Mouse (Mus musculus) stomach, postnatal 0 days (tissue): Measurements from ENCODE around the gene Insc. TPM values are rescaled to one million over a fixed set of nuclear protein-coding genes. Genes with fewer than 3 reads are reported as not detected.
A peak's percentile ranks its signal among the peaks of the same experiment; 100 is the strongest.

ENCODE experiments used
- ATAC-seq: fragments of 200-750 bp; cut with Nextera tagmentation; 2 replicates; pipeline ENCODE4 v1.8.0; 2017; ENCODE audit not compliant: low FRiP score, low TSS enrichment
- DNase-seq: peaks from one replicate; pipeline ENCODE4 v3.0.0-alpha.2; 2016; ENCODE audit warnings: low spot score
- H3K27ac ChIP-seq: fragments of 300-500 bp; sonication (generic); replicated peaks from 2 replicates; pipeline ENCODE4 v1.5.1; 2014; ENCODE audit warnings: mild to moderate bottlenecking, control low read depth
- H3K27me3 ChIP-seq: fragments of 300-500 bp; sonication (generic); 2 replicates; pipeline ENCODE4 v1.6.1; 2014; ENCODE audit warnings: low read length; ENCODE audit not compliant: control insufficient read depth, insufficient read depth
- H3K36me3 ChIP-seq: fragments of 300-500 bp; sonication (generic); 2 replicates; pipeline ENCODE4 v1.6.1; 2014; ENCODE audit warnings: low read length, mixed read lengths; ENCODE audit not compliant: control insufficient read depth, insufficient read depth
- H3K4me1 ChIP-seq: fragments of 300-500 bp; sonication (generic); replicated peaks from 2 replicates; pipeline ENCODE4 v1.6.1; 2014; ENCODE audit warnings: antibody characterized with exemption; ENCODE audit not compliant: control insufficient read depth, insufficient read depth
- H3K4me2 ChIP-seq: fragments of 300-500 bp; sonication (generic); replicated peaks from 2 replicates; pipeline ENCODE4 v1.6.1; 2014; ENCODE audit warnings: low read depth, mild to moderate bottlenecking, control low read depth, moderate library complexity
- H3K4me3 ChIP-seq: fragments of 300-500 bp; sonication (generic); 2 replicates; pipeline ENCODE4 v1.5.1; 2014; ENCODE audit warnings: low read depth, low read length, control low read depth
- H3K9ac ChIP-seq: fragments of 300-500 bp; sonication (generic); 2 replicates; pipeline ENCODE4 v1.6.1; 2014; ENCODE audit warnings: mild to moderate bottlenecking, low read length, control low read depth, mixed read lengths
- H3K9me3 ChIP-seq: fragments of 300-500 bp; sonication (generic); 2 replicates; pipeline ENCODE4 v1.6.1; 2016; ENCODE audit warnings: low read length; ENCODE audit not compliant: control insufficient read depth
- CTCF ChIP-seq: IDR thresholded peaks from 2 replicates; pipeline ENCODE4 v1.5.1; 2016; ENCODE audit warnings: antibody characterized with exemption, low read depth, mild to moderate bottlenecking, moderate library complexity
- EP300 ChIP-seq: optimal IDR thresholded peaks from 2 replicates; pipeline ENCODE3; 2016; ENCODE audit warnings: antibody characterized with exemption
- WGBS: fragments of 180-500 bp; shearing (Covaris S2); extraction: QIAGEN DNeasy Blood & Tissue Kit; methylation state at CpG from one replicate; pipeline ENCODE4 v1.1.7; 2014; 5-methylcytosine and 5-hydroxymethylcytosine counted together
- polyA plus RNA-seq: library from polyadenylated mRNA; unstranded; fragments of >200 nt; fragmentation: Nextera tagmentation; extraction: Ambion mirVana; gene quantifications from 2 replicates; pipeline ENCODE4 v1.2.1, GENCODE M21; 2015

Insc gene
- polyA plus RNA-seq = 11.2 and 15.8 TPM in 2 replicates

GRCm38 (mm10) chr7:114743022-114743780 lies at the start of gene Insc:
TSS of gene Insc (plus strand) at chr7:114743694.
- 66% methylated on average over 5 of the region's 5 CpGs for WGBS
- Histone ChIP-seq H3K4me2 (peak within 1 kb of the TSS; percentile 34), H3K4me3 (no peak within 1 kb of the TSS), H3K36me3 (no peaks in the 10 kb centered on the region), H3K4me1 (peaks cover 3% of the 10 kb centered on the region; the same call in 1 of the 2 replicates), H3K27ac (peak within 1 kb of the TSS; percentile 82), H3K9ac (no peak within 1 kb of the TSS), H3K9me3 (no peaks in the 10 kb centered on the region), H3K27me3 (no peaks in the 10 kb centered on the region)
- no peak for TF ChIP-seq EP300
- no peak for TF ChIP-seq CTCF
- no peak for DNase-seq
- ATAC-seq = peak; percentile 75; the same call in 1 of the 2 replicates

DNA sequence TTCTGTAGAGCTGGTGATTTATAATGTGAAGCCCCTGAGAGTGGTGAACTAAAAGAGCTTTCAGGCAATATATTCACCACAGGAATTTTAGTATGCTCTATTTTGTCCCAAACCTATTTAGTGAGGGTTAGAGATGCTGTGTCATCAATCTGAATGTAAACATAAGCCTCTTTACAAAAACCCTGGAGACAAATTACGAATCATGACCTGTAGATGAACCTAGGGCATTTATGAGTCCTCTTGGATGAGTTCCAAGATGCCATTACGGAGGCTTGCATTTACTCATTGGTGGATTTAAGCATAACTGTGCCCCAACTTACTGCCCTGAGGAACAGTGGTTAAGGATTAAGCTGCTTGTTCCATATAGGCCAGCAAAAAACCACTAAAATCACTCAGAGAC lies 42.6 kb upstream of the Insc start:
- Histone ChIP-seq H3K4me2 (no peak overlapping the region), H3K27ac (no peak overlapping the region), H3K27me3 (no peaks in the 10 kb centered on the region), H3K4me1 (0 out of 2 replicates have a peak, but pooled peaks cover 2% of the 10 kb centered on the region), H3K4me3 (no peak overlapping the region), H3K9me3 (no peaks in the 10 kb centered on the region), H3K36me3 (no peaks in the 10 kb centered on the region), H3K9ac (no peak overlapping the region)
- no peak for ATAC-seq
- no peak for TF ChIP-seq CTCF
- no peak for TF ChIP-seq EP300
- 18% methylated on average over 2 of the region's 2 CpGs for WGBS
- DNase-seq = no peak

DNA sequence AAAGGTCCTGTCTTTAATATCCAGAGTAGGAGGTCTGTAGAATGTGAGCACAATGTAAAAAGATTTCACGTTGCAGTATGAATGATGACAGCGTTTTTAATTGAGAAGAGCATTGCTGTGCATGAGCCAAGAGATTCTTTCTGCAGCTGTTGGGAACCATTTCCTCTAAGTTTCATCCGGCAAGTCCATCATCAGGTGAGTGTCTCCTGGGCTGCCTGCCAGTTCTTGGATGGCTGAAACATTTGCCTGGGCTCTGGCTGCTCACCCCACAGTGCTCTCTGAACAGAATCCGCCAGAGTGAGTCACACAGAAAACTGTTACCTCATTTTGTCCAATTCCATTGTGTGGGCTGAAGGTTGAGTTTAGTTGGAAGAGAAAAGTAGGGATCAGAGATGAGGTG lies 36.8 kb upstream of the Insc start:
- no peak overlapping the region for H3K9ac ChIP-seq
- H3K9me3 ChIP-seq = no peaks in the 10 kb centered on the region
- no peaks in the 10 kb centered on the region for H3K36me3 ChIP-seq
- no peak overlapping the region for H3K4me2 ChIP-seq
- WGBS = 39% methylated on average over 4 of the region's 4 CpGs
- ATAC-seq (no peak), DNase-seq (no peak)
- H3K4me3 ChIP-seq = no peak overlapping the region
- no peak for TF ChIP-seq CTCF
- TF ChIP-seq EP300 = no peak
- no peaks in the 10 kb centered on the region for H3K4me1 ChIP-seq
- H3K27me3 ChIP-seq = no peaks in the 10 kb centered on the region
- no peak overlapping the region for H3K27ac ChIP-seq

DNA sequence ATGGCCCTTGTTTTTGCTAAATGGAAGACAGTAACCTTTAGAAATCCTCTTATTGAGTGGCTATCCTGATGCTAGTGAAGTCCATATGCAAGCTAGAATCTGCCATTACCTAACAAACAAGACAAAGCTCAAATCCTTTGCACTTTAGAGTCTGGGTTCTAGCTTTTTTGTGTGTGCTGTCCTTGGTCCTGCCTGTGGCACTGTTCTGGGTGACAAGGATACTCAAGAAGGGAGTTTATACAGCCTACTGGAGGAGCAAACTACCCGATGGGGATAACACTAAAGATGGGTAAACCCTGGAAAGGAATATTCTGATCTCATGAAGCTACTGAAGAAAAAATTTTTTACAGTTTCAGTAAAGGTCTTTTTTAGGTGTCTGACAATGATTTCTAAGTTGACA lies 36.1 kb upstream of the Insc start:
- no peak for ATAC-seq

GRCm38 (mm10) chr7:114710419-114710818 lies 33.1 kb upstream of the Insc start:
- DNase-seq = no peak
- no peak for ATAC-seq
- H3K9ac ChIP-seq = no peak overlapping the region
- H3K9me3 ChIP-seq = no peaks in the 10 kb centered on the region
- no peaks in the 10 kb centered on the region for H3K36me3 ChIP-seq
- H3K27ac ChIP-seq = no peak overlapping the region
- H3K4me2 ChIP-seq = no peak overlapping the region
- no peak overlapping the region for H3K4me3 ChIP-seq
- TF ChIP-seq CTCF (no peak), EP300 (peak; percentile 44)
- WGBS = 43% methylated on average over 2 of the region's 2 CpGs
- H3K4me1 ChIP-seq = no peaks in the 10 kb centered on the region
- no peaks in the 10 kb centered on the region for H3K27me3 ChIP-seq

More for the DNA sequence above, 36.1 kb upstream of the Insc start:
- Histone ChIP-seq H3K36me3 (no peaks in the 10 kb centered on the region), H3K4me2 (no peak overlapping the region), H3K9me3 (no peaks in the 10 kb centered on the region), H3K4me3 (no peak overlapping the region), H3K4me1 (no peaks in the 10 kb centered on the region), H3K9ac (no peak overlapping the region), H3K27ac (no peak overlapping the region), H3K27me3 (no peaks in the 10 kb centered on the region)
- 79% methylated on average over 1 of the region's 1 CpGs for WGBS
- TF ChIP-seq CTCF (no peak), EP300 (no peak)
- no peak for DNase-seq

- no peaks in the 10 kb centered on the region for H3K36me3 ChIP-seq
- ATAC-seq (no peak), DNase-seq (no peak)
- H3K4me2 ChIP-seq = no peak overlapping the region
- 0 out of 2 replicates have a peak, but pooled peaks cover under 1% of the 10 kb centered on the region for H3K27me3 ChIP-seq
- whole genome bisulfite sequencing = 48% methylated on average over 1 of the region's 1 CpGs
- H3K4me1 ChIP-seq = no peaks in the 10 kb centered on the region
- H3K4me3 ChIP-seq = no peak overlapping the region
- H3K27ac ChIP-seq = no peak overlapping the region
- no peak overlapping the region for H3K9ac ChIP-seq
- H3K9me3 ChIP-seq = no peaks in the 10 kb centered on the region
- TF ChIP-seq CTCF (no peak), EP300 (no peak)
Observed at GRCm38 (mm10) chr7:114712523-114712922, 31.0 kb upstream of the Insc start.
